Mouse (Mus musculus) neutrophil, adult 83 days (primary cell): Measurements from ENCODE around the gene Mccc2. TPM values are rescaled to one million over a fixed set of nuclear protein-coding genes. Genes with fewer than 3 reads are reported as not detected.

Experiments
- total RNA-seq, 2 experiments: library from RNA; stranded (reverse); gene quantifications; one replicate each; pipeline ENCODE4 v1.2.4; 2023

Mccc2 gene
- 1 to 10 TPM; 4.5 to 6.1 TPM for total RNA-seq

DNA sequence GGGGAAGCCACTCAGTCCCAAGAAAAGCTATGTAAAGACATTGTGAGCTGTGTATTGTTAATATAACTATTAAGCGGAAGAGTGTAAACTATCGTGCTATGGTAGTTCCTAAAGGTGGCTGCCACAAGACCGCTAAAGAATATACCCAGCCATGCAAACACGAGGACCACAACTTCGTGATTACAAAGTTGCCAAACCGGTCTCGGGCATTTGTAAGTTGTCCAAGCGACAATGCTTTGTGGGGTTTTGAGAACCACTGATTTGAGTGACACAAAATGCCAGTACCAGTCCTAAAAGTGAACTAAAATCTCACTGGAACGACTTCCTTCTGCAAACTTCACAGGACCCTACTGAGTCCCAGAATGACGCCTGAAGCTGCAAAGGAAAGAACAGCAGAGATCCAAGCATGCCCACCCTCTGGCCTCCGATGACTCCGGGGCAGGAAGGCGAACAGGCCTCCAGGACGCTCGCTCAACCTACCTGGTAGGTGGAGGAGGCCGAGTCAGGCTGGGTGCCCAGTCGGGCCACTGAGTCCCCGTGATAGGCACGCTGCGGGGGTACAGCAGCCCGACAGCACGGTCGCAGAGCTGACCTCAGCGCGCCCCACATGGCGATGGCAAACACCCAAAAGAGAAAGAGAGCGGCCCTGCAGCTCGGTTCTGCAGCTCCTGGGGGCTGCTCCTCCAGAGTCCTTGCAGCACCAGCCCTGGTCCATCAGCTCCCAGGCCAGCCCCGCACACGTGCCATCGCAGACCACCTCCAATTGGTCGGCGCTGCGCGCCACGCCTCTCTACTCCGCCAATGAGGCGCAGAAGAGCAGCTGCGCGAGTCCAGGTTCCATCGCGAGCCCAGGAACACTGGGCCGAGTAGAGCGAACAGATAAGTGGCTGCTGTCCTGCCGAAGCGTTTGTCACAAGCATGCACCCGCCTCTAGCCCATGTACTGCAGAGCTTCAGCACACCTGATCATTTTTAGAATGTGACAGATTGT lies at the start of gene Mccc2:
Mccc2 (minus strand) TSS at position 734 of the 990 bp plus-strand sequence.

DNA sequence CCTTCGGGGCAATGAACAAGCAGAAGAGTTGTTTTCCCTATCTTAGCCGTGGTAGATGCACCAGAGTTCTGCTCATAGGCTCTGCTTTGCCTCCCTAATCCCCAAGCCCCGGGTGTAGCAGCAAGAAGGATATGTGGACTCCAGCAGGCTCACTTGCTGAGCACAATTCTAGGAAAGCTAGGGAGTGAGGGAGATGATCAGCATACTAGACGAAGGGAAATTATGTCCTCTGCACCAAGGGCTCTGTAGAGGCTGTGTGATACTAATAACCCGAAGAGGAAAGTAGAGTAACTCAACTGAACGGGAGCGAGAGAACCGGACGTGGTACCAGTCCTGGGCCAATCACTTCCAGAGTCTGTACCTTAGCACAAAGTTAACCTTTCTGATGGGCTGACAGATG lies 114.5 kb downstream of the Mccc2 start, which contains the start of gene Cartpt:
Cartpt (minus strand) TSS at position 127 of the 400 bp plus-strand sequence.

Other genes starting within 250 kb of the Mccc2 start
- not detected for gene Cartpt, start 114.5 kb downstream of the Mccc2 start, total RNA-seq
- 10 to 100 TPM; 39.2 to 40.5 TPM for gene Bdp1, start 88.4 kb upstream of the Mccc2 start, total RNA-seq
- gene Serf1, start 92.4 kb upstream of the Mccc2 start, total RNA-seq = 1 to 10 TPM; 2.3 to 4.3 TPM
- 10 to 100 TPM; 41.2 to 45.3 TPM for gene Smn1, start 109.2 kb upstream of the Mccc2 start, total RNA-seq
- gene Naip2, start 186.5 kb upstream of the Mccc2 start, total RNA-seq = 10 to 100 TPM; 49.6 to 51.4 TPM
- 10 to 100 TPM; 26.0 to 31.7 TPM for gene Naip5, start 230.7 kb upstream of the Mccc2 start, total RNA-seq